Mouse (Mus musculus): ENCODE measurements around the gene Robo1.
A peak's percentile ranks its signal among the peaks of the same experiment; 100 is the strongest.

The Robo1 gene

GRCm38 (mm10) chr16:72686480-72687053 lies 378.5 kb downstream of the Robo1 start:
- DNase-seq, result no peak

- no peak for DNase-seq
Measured at GRCm38 (mm10) chr16:72687651-72688050, 379.5 kb downstream of the Robo1 start.

- DNase-seq, result no peak
Measured at GRCm38 (mm10) chr16:72688185-72688681, 380.1 kb downstream of the Robo1 start.

DNA sequence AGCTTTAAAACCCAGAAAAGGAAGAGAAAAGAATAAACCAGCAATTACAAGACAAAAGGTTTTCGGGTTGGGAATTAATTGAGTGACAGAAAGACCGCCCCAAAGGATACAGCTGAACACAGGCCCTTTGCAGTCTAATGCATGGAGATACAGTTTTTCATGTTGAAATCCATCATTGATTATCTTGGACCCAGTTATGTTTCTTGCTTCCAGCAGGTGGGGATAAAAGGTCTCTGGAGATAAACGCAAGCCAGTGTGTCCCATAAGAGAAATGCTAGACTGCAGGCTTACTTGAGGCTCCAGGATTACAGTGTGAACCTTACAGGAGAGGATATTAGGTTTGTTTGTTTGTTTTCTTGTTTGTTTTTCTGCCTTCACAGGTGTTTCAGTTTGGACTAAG lies 383.8 kb downstream of the Robo1 start:
- no peak for DNase-seq

GRCm38 (mm10) chr16:72693446-72694274 lies 385.6 kb downstream of the Robo1 start:
- no peak for DNase-seq

DNA sequence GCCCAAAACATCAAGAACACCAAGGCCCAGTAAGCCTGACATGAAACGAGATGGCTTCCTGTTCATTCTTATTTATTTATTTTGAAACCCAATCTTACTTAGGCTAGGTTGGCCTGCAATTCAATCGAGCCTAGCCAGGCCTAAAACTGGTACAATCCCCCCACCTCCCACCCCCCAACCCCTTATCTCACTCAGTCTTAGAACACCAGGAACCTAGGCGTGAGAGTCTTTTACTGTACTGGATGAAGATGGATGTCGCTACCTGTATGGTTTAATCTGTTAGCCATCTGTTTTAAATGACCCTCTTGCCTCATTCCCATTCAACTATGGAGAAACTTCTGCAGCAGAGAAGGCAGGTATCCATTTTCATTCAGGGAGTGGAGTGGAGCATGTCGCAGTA lies 386.7 kb downstream of the Robo1 start:
- DNase-seq, result no peak

GRCm38 (mm10) chr16:72699238-72700006 lies 391.3 kb downstream of the Robo1 start:
- peak; percentile 17 for DNase-seq

- no peak for DNase-seq
Measured at GRCm38 (mm10) chr16:72700297-72700696, 392.2 kb downstream of the Robo1 start.

DNA sequence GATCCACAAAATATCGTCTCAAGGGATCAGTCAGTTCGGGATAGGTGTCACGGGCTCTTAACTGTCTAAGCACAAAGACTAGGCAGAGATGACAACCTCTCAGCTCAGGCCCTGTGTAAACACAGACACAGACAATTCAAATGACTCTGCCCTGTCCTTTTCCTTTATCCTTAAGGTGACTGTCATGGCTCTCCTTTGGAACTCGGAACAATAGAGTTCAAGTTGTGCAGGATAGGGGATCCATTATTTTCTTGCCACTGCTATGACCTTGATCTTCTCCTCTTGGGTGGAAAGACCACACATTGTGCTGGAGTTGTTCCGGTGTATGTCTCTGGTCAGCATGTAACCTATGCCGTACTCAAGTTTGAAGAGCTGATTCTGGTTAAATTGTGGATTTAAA lies 395.4 kb downstream of the Robo1 start:
- DNase-seq, result no peak

GRCm38 (mm10) chr16:72705851-72706250 lies 397.7 kb downstream of the Robo1 start:
- DNase-seq, result no peak

GRCm38 (mm10) chr16:72708526-72708925 lies 400.4 kb downstream of the Robo1 start:
- DNase-seq, result no peak

GRCm38 (mm10) chr16:72717118-72717802 lies 409.2 kb downstream of the Robo1 start:
- DNase-seq, result no peak

DNA sequence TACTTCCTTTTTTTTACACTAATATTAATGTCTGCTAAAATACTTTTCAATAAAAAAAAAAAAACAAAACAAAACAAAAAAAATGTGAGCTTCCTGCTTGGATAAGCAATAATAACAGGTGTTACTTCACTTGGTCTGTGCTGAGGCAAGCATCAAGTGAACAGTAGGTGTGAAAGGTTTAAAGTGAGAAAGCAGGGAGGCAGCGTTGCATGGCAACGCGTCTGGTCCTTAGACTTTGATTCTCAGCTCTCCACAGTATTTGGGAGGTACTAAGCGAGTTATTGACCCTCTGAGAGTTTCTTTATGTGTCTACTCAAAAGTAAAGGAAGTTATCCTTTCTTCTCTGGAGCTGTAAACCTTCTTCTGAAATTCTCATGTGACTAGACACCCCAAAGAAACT lies 411.0 kb downstream of the Robo1 start:
- no peak for DNase-seq

DNA sequence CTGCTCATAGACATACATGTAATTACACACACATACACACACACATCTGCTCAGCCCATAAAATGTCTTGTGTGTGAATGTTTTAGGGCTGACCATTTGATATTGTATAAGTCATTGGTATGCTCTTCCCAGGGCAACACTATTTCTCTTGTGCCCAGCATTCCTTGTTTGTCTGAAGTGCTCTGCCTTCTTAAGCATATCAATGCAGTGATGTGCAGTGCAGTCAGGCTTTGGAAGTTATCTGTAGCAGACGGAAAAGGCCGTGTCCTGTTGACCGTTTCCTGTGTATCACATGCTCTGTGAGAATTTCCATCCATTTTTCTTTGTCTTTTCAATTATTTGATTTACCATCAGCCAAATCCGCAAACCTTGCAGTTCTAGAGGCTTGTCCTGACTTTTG lies 412.9 kb downstream of the Robo1 start:
- DNase-seq, result no peak

GRCm38 (mm10) chr16:72721713-72722481 lies 413.8 kb downstream of the Robo1 start:
- no peak for DNase-seq

DNA sequence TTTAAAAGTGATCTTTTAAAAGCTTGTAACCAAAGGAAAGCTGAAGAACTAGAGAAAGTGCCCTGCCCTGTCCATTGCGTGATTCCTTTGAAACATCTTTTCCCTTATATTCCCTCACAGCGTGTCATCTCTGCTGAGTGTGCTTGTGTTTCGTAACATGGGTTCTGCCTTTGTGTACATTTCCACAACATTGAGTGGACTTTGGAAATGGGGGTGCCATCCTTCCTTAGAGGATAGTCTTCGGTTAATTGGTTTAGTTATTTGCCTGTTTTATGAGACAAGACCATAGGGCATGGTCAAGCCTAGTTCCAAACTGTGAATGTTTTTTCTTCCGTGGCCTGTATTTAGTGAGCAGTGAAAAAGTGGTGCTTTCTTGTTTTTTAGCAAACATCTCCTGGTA lies 426.1 kb downstream of the Robo1 start:
- DNase-seq, result no peak

DNA sequence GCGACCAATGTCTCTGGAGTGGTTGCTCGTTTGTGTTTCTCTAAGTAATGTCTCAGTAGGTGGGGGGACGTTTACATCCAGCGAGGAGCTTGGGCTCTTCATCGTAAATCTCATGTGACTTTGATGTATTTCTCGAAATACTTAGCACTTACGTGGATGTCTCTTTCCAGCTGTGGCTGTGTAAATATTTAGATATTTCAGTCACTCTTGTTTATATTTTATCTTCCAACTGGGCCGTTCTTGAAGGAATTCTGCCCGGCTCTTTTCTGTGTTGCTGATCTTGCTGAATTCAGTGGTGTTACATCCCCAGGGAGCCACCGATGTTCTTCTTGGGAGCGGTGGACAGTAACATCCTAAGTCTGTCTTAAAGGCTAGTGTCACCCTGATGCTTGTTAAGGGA lies 427.1 kb downstream of the Robo1 start:
- no peak for DNase-seq

GRCm38 (mm10) chr16:72735588-72735987 lies 427.5 kb downstream of the Robo1 start:
- DNase-seq, result no peak

- no peak for DNase-seq
Measured at GRCm38 (mm10) chr16:72737154-72737553, 429.0 kb downstream of the Robo1 start.

- DNase-seq, result no peak
Measured at GRCm38 (mm10) chr16:72740218-72740617, 432.1 kb downstream of the Robo1 start.

DNA sequence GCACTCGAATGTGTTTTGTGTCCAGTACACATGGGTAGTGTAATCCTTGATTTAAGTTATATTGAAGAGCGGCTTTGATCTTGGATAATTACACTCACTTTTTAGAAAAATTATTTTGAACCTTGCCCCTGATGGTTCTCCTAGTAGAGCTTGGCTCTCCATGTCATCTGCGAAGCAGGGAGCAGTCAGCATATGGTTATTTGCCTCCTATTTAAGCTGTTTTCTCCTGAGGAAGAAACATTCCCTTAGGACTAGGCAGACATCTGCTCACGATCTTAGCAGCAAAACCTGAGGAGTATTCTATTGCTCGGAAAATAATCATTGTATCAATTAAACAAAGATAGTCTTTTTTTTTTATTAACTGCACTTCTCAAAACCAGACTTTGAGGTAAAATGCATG lies 439.6 kb downstream of the Robo1 start:
- no peak for DNase-seq

Data from right cerebral cortex, adult 18-20 months (tissue).